Mouse (Mus musculus) inflammation-experienced regulatory T-cells, adult 16 weeks (primary cell): ENCODE measurements around the gene Actb. TPM values are rescaled to one million over a fixed set of nuclear protein-coding genes. Genes with fewer than 3 reads are reported as not detected.

Experiments
- polyA plus RNA-seq: library from polyadenylated mRNA; unstranded; fragments of 100-300 nt; shearing (Covaris generic); gene quantifications from one replicate; pipeline ENCODE4 v1.2.1, GENCODE M21; 2017

Actb gene
- polyA plus RNA-seq, result 4,706 TPM

GRCm38 (mm10) chr5:142906532-142907047 is at the start of gene Actb:
TSS of gene Actb (minus strand) at chr5:142906754.

GRCm38 (mm10) chr5:142894918-142895613 is 11.5 kb downstream of the Actb start, which contains the start of gene Fbxl18:
TSS of gene Fbxl18 (minus strand) at chr5:142895421.

Other genes starting within 250 kb of the Actb start
- gene Slc29a4, start 214.2 kb downstream of the Actb start, polyA plus RNA-seq, result 1.2 TPM
- gene Tnrc18, start 89.1 kb downstream of the Actb start, polyA plus RNA-seq, result 15.8 TPM
- 7.0 TPM for gene Fbxl18, start 11.3 kb downstream of the Actb start, polyA plus RNA-seq
- gene Fscn1, start 53.6 kb upstream of the Actb start, polyA plus RNA-seq, result not detected
- gene Rnf216, start 206.2 kb upstream of the Actb start, polyA plus RNA-seq, result 67.7 TPM
- gene Olfr718-ps1, start 240.8 kb upstream of the Actb start, polyA plus RNA-seq, result 0.10 TPM